Mouse (Mus musculus): ENCODE results near the gene Tuba1b. TPM values are rescaled to one million over a fixed set of nuclear protein-coding genes. Genes with fewer than 3 reads are reported as not detected.

Gene Tuba1b
- total and polyA plus RNA-seq, 3 experiments, result 1,149 to 2,960 (median 2,851) TPM

DNA sequence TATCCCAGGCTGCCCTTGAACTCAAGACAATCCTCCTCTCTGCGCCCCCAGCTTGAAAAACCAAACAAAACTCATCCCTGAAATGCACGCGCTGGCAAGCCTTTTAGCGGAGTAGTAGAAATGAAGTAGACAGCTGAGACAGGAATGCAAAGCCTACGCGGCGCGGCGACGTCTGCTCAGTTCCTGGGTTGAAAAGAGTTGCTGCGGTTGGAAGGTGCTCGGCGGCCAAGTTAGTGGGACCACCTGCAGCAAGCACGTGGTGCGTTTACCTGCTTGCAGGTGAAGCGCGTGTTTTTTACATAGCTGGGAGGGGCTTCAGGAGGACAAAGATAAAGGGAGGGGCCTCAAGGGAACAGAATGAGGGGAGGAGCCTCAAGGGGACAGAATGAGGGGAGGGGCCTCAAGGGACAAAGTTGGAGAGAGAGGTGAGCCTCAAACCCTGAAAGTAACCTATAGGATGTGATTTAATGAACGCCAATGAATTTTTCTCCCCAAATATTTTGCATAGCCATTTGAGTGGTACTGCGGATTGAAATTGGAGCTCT, 43.1 kb downstream of the Tuba1b start:
- DNase-seq (ENCODE audit: extremely low read depth), result no peak
- no peak overlapping the region for H3K4me3 ChIP-seq (replicated peaks in 1 of 3; ENCODE audit: low read depth in 2 of 3, low read length in 2 of 3, poor library complexity in 1 of 3)
- peaks cover 0 to 1% of the 10 kb centered on the region in 2 experiments for H3K36me3 ChIP-seq (replicated peaks in 1 of 2; ENCODE audit: control insufficient read depth in 1 of 2, insufficient read depth in 1 of 2, low read length in 1 of 2)
- H3K79me2 ChIP-seq (replicated peaks; ENCODE audit: control insufficient read depth, extremely low read depth, insufficient read depth, poor library complexity, severe bottlenecking), result no peaks in the 10 kb centered on the region
- peaks cover 0 to 3% of the 10 kb centered on the region in 2 experiments; a peak in 2 of 4 replicates for H3K4me1 ChIP-seq (ENCODE audit: control insufficient read depth in 1 of 2, insufficient read depth in 2 of 2)
- dilution Hi-C loops (cut with MboI; ENCODE audit: extremely low pct_ligation_motif_present, extremely low pct_unique_long_range_greater_than_20kb, low sequenced_read_pairs), result no loop called here
- no peak overlapping the region for H3K9ac ChIP-seq (ENCODE audit: insufficient read depth, low read depth)
- H3K9me3 ChIP-seq (replicated peaks; ENCODE audit: low read length), result peaks cover 6% of the 10 kb centered on the region
- in situ Hi-C loops (cut with MboI; ENCODE audit: low pct_ligation_motif_present, low pct_unique_long_range_greater_than_20kb, low sequenced_read_pairs), result no loop called here
- TF ChIP-seq SMC3 (IDR thresholded peaks at IDR 0.05; ENCODE audit: low read depth, low read length) (no peak), MEF2A (IDR thresholded peaks at IDR 0.05; ENCODE audit: borderline replicate concordance, low read depth, low read length) (no peak)
- H3K27ac ChIP-seq (ENCODE audit: insufficient read depth, low read depth), result no peak overlapping the region
- H3K27me3 ChIP-seq (replicated peaks), result peaks cover 1% of the 10 kb centered on the region
- no peak overlapping the region for H3K4me2 ChIP-seq (ENCODE audit: insufficient read depth, low read depth, poor library complexity, severe bottlenecking)

DNA sequence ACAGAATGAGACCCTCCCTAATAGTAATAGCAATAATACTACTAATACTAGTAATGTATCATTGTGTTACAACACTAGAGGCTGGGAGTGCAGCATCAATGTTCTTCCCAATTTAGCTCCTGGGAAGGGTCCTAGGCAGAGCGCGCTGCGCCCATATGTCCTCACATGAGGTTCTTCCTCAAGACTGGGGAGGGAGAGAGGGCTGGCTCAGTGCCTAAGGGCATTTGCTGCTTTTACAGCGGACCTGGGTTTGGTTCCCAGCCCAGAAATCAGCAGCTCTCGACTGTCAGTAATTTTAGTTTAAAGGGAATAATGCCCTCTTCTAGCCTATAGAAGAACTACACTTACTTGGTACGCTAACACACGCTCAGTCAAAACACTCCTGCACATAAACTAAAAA, 46.8 kb downstream of the Tuba1b start:
- Histone ChIP-seq H3K36me3 (replicated peaks in 1 of 2; ENCODE audit: control insufficient read depth in 1 of 2, insufficient read depth in 1 of 2, low read length in 1 of 2) (no peaks in the 10 kb centered on the region), H3K79me2 (replicated peaks; ENCODE audit: control insufficient read depth, extremely low read depth, insufficient read depth, poor library complexity, severe bottlenecking) (no peaks in the 10 kb centered on the region), H3K4me1 (ENCODE audit: control insufficient read depth in 1 of 2, insufficient read depth in 2 of 2) (no peaks in the 10 kb centered on the region), H3K4me2 (ENCODE audit: insufficient read depth, low read depth, poor library complexity, severe bottlenecking) (no peak overlapping the region), H3K27me3 (replicated peaks) (peaks cover 1% of the 10 kb centered on the region), H3K27ac (ENCODE audit: insufficient read depth, low read depth) (no peak overlapping the region), H3K9me3 (replicated peaks; ENCODE audit: low read length) (no peaks in the 10 kb centered on the region), H3K4me3 (replicated peaks in 1 of 3; ENCODE audit: low read depth in 2 of 3, low read length in 2 of 3, poor library complexity in 1 of 3) (no peak overlapping the region), H3K9ac (ENCODE audit: insufficient read depth, low read depth) (no peak overlapping the region)
- dilution Hi-C loops (cut with MboI; ENCODE audit: extremely low pct_ligation_motif_present, extremely low pct_unique_long_range_greater_than_20kb, low sequenced_read_pairs) (no loop called here), in situ Hi-C loops (cut with MboI; ENCODE audit: low pct_ligation_motif_present, low pct_unique_long_range_greater_than_20kb, low sequenced_read_pairs) (loop anchor here (5.0 kb wide), 1 partner anchor 105 kb away; no protein-coding TSS in a partner anchor)
- no peak for TF ChIP-seq TBP (conservative IDR thresholded peaks at IDR 0.05; ENCODE audit: low read depth, low read length)
- no peak for DNase-seq (ENCODE audit: extremely low read depth)

DNA sequence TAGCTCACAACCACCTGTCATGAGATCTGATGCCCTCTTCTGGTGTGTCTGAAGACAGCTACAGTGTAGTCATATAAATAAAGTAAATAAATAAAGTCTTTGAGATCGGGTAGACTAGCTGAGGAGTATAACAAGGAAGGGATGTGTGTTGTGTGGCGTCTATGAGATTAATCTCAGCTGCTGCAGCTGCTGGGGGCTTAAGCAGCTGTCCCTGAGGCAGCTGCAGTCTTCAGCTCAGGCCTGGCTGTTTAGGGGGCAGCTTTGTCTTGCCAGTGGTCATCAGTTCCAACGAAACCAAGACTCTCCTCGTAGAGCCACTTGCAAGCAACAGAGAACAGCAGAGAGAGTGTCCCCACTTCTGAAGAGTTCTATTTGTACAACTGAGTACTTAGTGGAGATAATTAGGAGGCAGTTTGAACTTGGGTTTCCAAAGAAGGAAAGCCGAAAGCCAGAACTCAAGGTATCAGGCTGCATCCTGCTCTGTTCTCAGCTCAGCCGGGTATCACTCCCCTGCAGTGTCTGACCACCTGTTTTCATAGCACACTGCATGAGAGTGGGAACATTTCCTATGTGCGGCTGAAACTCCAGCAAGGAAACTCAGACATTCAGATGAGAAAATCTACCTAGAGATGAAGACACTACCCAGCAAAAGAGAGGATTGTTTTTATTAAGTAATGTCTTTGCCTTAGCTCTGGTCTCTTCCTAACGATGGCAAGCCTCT, 47.5 kb downstream of the Tuba1b start:
- no peak overlapping the region for H3K4me2 ChIP-seq (ENCODE audit: insufficient read depth, low read depth, poor library complexity, severe bottlenecking)
- H3K36me3 ChIP-seq (replicated peaks in 1 of 2; ENCODE audit: control insufficient read depth in 1 of 2, insufficient read depth in 1 of 2, low read length in 1 of 2), result no peaks in the 10 kb centered on the region
- TF ChIP-seq MAFK (IDR thresholded peaks at IDR 0.05; ENCODE audit: insufficient replicate concordance, low read length), result no peak
- TF ChIP-seq CHD2 (IDR thresholded peaks at IDR 0.05; ENCODE audit: low read length), result no peak
- TF ChIP-seq KAT2A (IDR thresholded peaks at IDR 0.05; ENCODE audit: insufficient replicate concordance, low read length), result no peak
- no peak for TF ChIP-seq UBTF (IDR thresholded peaks at IDR 0.05; ENCODE audit: low read depth, low read length)
- no peak for TF ChIP-seq MYC (IDR thresholded peaks at IDR 0.05; ENCODE audit: low read depth, low read length)
- TF ChIP-seq ELF1 (IDR thresholded peaks at IDR 0.05; ENCODE audit: low read depth, low read length), result no peak
- TF ChIP-seq GABPA (IDR thresholded peaks at IDR 0.05; ENCODE audit: insufficient replicate concordance, low read depth, low read length), result no peak
- no peak for TF ChIP-seq BHLHE40 (IDR thresholded peaks at IDR 0.05; ENCODE audit: low read depth, low read length)
- H3K4me1 ChIP-seq (ENCODE audit: control insufficient read depth in 1 of 2, insufficient read depth in 2 of 2), result peaks cover 0 to 6% of the 10 kb centered on the region in 2 experiments; a peak in 2 of 4 replicates
- in situ Hi-C loops (cut with MboI; ENCODE audit: low pct_ligation_motif_present, low pct_unique_long_range_greater_than_20kb, low sequenced_read_pairs), result loop anchor here (5.0 kb wide), 1 partner anchor 105 kb away; no protein-coding TSS in a partner anchor
- no peak overlapping the region for H3K27ac ChIP-seq (ENCODE audit: insufficient read depth, low read depth)
- H3K79me2 ChIP-seq (replicated peaks; ENCODE audit: control insufficient read depth, extremely low read depth, insufficient read depth, poor library complexity, severe bottlenecking), result no peaks in the 10 kb centered on the region
- no peaks in the 10 kb centered on the region for H3K9me3 ChIP-seq (replicated peaks; ENCODE audit: low read length)
- dilution Hi-C loops (cut with MboI; ENCODE audit: extremely low pct_ligation_motif_present, extremely low pct_unique_long_range_greater_than_20kb, low sequenced_read_pairs), result no loop called here
- peaks cover 1% of the 10 kb centered on the region for H3K27me3 ChIP-seq (replicated peaks)
- H3K9ac ChIP-seq (ENCODE audit: insufficient read depth, low read depth), result no peak overlapping the region
- H3K4me3 ChIP-seq (replicated peaks in 1 of 3; ENCODE audit: low read depth in 2 of 3, low read length in 2 of 3, poor library complexity in 1 of 3), result no peak overlapping the region
- no peak for DNase-seq (ENCODE audit: extremely low read depth)

All from CH12.LX (cell line).